Mouse (Mus musculus) olfactory bulb, adult 2 months (tissue): ENCODE measurements around the gene Calcoco1.
A peak's percentile ranks its signal among the peaks of the same experiment; 100 is the strongest.

Source experiments
- CTCF ChIP-seq: fragments of 200-500 bp; IDR thresholded peaks from 2 replicates; pipeline ENCODE4 v1.5.1; 2012; ENCODE audit warnings: low read depth, mild to moderate bottlenecking, low read length, moderate library complexity; ENCODE audit not compliant: insufficient read depth
- POLR2A ChIP-seq: fragments of 200-500 bp; IDR thresholded peaks from 2 replicates; pipeline ENCODE4 v1.6.1; 2012; ENCODE audit warnings: mild to moderate bottlenecking, low read depth, low read length, moderate library complexity; ENCODE audit not compliant: insufficient read depth

DNA sequence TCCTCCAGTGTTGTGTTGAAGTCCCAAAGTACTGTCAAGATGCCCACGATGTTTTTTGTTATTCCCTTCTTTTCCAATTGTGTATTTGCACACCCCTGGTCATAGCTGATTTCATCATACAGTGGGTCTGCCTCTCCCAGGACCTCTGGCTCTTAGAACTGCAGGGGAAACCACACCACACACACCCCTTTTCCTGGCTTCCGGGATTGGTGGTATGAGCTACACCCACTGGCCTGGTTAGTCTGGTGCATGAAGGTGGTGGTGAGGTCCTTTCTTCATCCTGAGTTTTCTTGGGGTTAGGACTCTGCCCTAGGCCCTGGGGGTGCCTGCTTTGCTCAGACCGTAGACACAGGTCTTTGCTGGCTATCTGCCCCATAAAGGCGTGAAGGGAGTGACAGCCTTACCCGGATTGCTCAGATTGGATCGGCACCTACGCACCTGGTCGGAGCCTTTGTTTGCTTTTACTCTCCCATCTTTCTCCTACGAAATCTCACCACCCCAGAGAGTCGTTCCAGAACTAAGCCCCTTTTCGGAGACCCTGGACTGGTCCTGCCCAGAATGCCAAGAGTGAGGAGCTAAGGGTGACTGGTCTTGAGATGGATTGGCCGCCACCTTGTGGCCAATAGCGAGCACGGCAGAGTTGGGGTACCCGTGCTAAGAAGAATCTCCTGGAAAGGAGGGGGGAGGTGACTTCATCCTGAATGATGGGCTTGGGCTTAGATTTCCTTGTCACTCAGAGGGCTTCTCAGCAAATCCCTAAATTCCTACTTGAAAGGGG lies 17.7 kb upstream of the Calcoco1 start:
- TF ChIP-seq CTCF (peak; percentile 83), POLR2A (no peak)
